In the genomic region with DNA sequence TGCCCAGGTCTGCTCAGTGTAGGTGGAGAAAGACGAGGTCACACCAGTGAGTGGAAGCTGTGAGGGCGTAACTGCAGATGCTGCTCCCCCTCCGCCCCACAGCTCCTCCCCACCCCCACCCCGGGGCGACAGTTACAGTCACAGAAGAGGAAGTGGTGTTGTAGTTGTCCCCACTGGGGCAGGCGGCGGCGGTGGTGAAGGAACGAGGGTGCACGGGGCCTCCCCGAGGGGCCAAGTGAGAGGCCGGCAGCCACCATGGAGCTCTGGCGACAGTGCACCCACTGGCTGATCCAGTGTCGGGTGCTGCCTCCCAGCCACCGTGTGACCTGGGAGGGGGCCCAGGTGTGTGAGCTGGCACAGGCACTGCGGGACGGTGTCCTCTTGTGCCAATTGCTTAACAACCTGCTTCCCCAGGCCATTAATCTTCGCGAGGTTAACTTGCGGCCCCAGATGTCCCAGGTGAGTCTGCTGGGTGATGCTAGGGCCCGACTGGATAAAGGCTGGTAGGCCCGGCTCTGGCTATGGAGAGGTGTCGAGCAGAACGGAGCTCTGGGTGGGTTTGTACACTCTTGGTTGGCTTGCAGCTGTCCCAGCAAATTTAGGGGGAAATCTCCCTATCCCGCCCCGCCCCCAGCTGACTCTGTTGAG, we compare ENCODE assay signal across 8 mouse cellular contexts. TPM values are rescaled to one million over a fixed set of nuclear protein-coding genes. Genes with fewer than 3 reads are reported as not detected.
DNase-seq lines count a peak whose midpoint lies in the region; ATAC-seq lines count a peak whose summit lies in the region.

A gene (plus strand): TSS at position 158 of the 648 bp plus-strand sequence.

- no peaks in the 10 kb centered on the region for H3K27me3 ChIP-seq in intestine, embryonic 16.5 days (replicated peaks; ENCODE audit: control insufficient read depth, insufficient read depth, low read length)

- no peaks in the 10 kb centered on the region for H3K36me3 ChIP-seq in intestine, embryonic 16.5 days (ENCODE audit: control insufficient read depth, insufficient read depth, low read length)

- no peak within 1 kb of the TSS for H3K4me2 ChIP-seq in intestine, embryonic 16.5 days (ENCODE audit: low read depth, low read length)

- H3K4me1 ChIP-seq in intestine, embryonic 16.5 days (ENCODE audit: control insufficient read depth, insufficient read depth, low read length) = peaks cover 5% of the 10 kb centered on the region

- H3K27ac ChIP-seq in intestine, embryonic 16.5 days (ENCODE audit: low read length) = no peak within 1 kb of the TSS

- peak; percentile 36 for DNase-seq in adrenal gland, adult 2 months
- no peak for DNase-seq in adrenal gland, postnatal 4 days (ENCODE audit: low spot score in 2 of 2)
- peak; percentile 85 for DNase-seq in CD4-positive helper T cell, adult 2 months (ENCODE audit: low read depth, low spot score)
- DNase-seq in naive thymus-derived CD4-positive, alpha-beta T cell, adult 2 months (ENCODE audit: low read depth) = peak; percentile 83
- DNase-seq in frontal cortex, postnatal 25 days (ENCODE audit: low spot score in 2 of 2) = no peak
- no peak for DNase-seq in retina, postnatal 1 day

- H3K9me3 ChIP-seq in intestine, embryonic 16.5 days (ENCODE audit: control insufficient read depth, low read length) = no peaks in the 10 kb centered on the region

- no peak for ATAC-seq in intestine, embryonic 16.5 days
- no peak for ATAC-seq in cerebellum, adult (ENCODE audit: insufficient number of reproducible peaks, low FRiP score, low TSS enrichment)

- H3K9ac ChIP-seq in intestine, embryonic 16.5 days (ENCODE audit: low read depth, low read length) = no peak within 1 kb of the TSS

- 0 out of 2 replicates have a peak within 1 kb of the TSS, but pooled peaks have one; percentile 9 for H3K4me3 ChIP-seq in intestine, embryonic 16.5 days (ENCODE audit: low read length)

- WGBS in intestine, embryonic 16.5 days = 56% methylated on average over 26 of the region's 26 CpGs

RNA-seq across cellular contexts. Expression of the gene that starts here (rescaled TPM):
- 1 to 10 TPM; 2.0 to 4.3 TPM for total RNA-seq in adrenal gland, adult 2 months (2021)
- 1.1 and 1.3 TPM in 2 replicates for polyA plus RNA-seq in adrenal gland, adult 2 months (2012; rRNA removed)
- total RNA-seq in adrenal gland, postnatal 4 days (2021) = 1 to 10 TPM; 2.7 to 3.3 TPM
- polyA plus RNA-seq in intestine, embryonic 16.5 days (2015; fragmentation: Nextera tagmentation; extraction: Ambion mirVana) = 2.4 and 2.8 TPM in 2 replicates

Comparison
In these comparisons a context has a peak if more than half of its experiments do, and no peak if none do; other contexts are left out.
1. DNase-seq: peak in adrenal gland, adult 2 months (single experiment), CD4-positive helper T cell, adult 2 months (single experiment) and naive thymus-derived CD4-positive, alpha-beta T cell, adult 2 months (single experiment); none in adrenal gland, postnatal 4 days (0 of 2), frontal cortex, postnatal 25 days (0 of 2) and retina, postnatal 1 day (single experiment).